Mouse (Mus musculus) urinary bladder, adult 18-20 months (tissue): Measurements from ENCODE around the gene Hbb-bh1.
"Not testable (repeated sequence)": the region's sequence is repeated elsewhere in the genome, so short reads cannot be mapped to it uniquely, and the experiment has no call there.

ENCODE experiments used
- DNase-seq, 2 experiments: peaks; one replicate each; pipeline ENCODE4 v3.0.0; 2022; ENCODE audit warnings: low spot score in 2 of 2, mixed read lengths in 2 of 2

The Hbb-bh1 gene

GRCm38 (mm10) chr7:103812174-103812573, 30.8 kb downstream of the Hbb-bh1 start:
- DNase-seq: no peak

- DNase-seq: no peak
Observed at GRCm38 (mm10) chr7:103811223-103811845, 31.6 kb downstream of the Hbb-bh1 start.

DNA sequence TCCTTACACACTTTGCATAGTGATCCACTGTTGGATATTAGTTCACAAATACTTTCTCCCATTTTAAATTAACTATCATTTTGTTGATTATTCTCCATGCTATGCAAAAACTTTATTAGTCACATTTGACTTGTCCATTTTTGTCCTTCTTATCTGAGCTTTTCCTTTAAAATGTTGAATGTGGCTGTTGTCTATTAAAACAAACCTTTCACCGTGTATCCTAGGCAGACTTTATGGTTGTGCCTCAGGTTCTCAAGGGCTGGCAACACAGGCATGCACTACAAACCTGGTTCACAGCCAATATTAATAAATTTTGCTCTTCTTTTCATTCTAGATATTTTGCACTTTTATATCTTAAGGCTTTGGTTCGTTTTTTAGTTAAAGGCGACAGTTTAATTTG, 32.2 kb downstream of the Hbb-bh1 start:
- DNase-seq: no peak

GRCm38 (mm10) chr7:103810296-103810695, 32.7 kb downstream of the Hbb-bh1 start:
- DNase-seq: no peak

DNA sequence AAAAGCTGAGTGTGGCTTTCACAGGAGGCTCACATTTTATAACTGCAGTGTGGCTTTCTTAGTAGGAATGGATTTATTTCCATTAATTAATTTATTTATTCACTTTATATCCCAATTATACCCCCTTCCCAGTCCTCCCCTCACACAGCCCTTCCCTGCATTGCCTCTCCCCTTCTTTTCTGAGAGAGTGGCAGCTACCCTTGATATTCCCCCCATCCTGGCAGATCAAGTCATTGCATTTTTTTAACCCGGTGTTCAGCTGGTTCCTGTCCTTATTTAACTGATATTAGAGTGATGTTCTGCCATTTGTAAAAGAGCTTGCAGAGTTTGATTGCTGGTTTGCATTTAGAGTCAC, 33.2 kb downstream of the Hbb-bh1 start:
- no peak for DNase-seq

- DNase-seq: no peak
Observed at GRCm38 (mm10) chr7:103808971-103809800, 33.8 kb downstream of the Hbb-bh1 start.

DNA sequence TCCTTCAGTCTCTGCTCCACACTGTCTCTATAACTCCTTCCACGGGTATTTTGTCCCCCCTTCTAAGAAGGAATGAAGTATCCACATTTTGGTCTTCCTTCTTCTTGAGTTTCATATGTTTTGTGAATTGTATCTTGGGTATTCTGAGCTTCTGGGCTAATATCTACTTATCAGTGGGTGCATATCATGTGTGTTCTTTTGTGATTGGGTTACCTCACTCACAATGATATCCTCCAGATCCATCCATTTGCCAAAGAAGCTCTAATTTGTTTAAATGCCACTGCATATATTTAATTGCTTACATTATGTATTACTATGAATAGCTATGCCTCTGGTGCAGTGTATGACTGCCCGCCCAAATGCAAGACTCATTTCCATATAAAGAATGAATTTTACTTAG, 34.8 kb downstream of the Hbb-bh1 start:
- DNase-seq: not testable (repeated sequence)

- DNase-seq: no peak
Observed at GRCm38 (mm10) chr7:103806856-103807255, 36.1 kb downstream of the Hbb-bh1 start.

- no peak for DNase-seq
Observed at GRCm38 (mm10) chr7:103792669-103793388, 50.1 kb downstream of the Hbb-bh1 start.

GRCm38 (mm10) chr7:103791721-103792120, 51.2 kb downstream of the Hbb-bh1 start, which contains the start of gene Olfr67:
Gene Olfr67 (minus strand): TSS chr7:103791821.
- DNase-seq: no peak
